Mouse (Mus musculus) leukemia stem cell, adult 10-12 weeks (primary cell): ENCODE data around the gene Tjp2. TPM values are rescaled to one million over a fixed set of nuclear protein-coding genes. Genes with fewer than 3 reads are reported as not detected.

Experiments used
- polyA plus RNA-seq: library from polyadenylated mRNA; stranded (reverse); fragments of >175 nt; gene quantifications from 2 replicates; pipeline ENCODE4 v1.2.3, GENCODE M21; 2012; ENCODE audit warnings: low replicate concordance

Tjp2 gene
- polyA plus RNA-seq, result 0.91 and 1.4 TPM in 2 replicates

GRCm38 (mm10) chr19:24224500-24225304 lies at the start of gene Tjp2:
Gene Tjp2 (minus strand): TSS chr19:24225030.

Other genes starting within 250 kb of the Tjp2 start
- gene Fam189a2, start 194.0 kb downstream of the Tjp2 start, polyA plus RNA-seq, result not detected in 2 replicates
- 94.1 and 140 TPM in 2 replicates for gene Fxn, start 55.6 kb upstream of the Tjp2 start, polyA plus RNA-seq